Mouse (Mus musculus) lung, adult 2 months (tissue): ENCODE results near the gene Zswim3.

Source experiments
- CTCF ChIP-seq: fragments of 200-500 bp; IDR thresholded peaks from 2 replicates; pipeline ENCODE4 v1.5.1; 2011; ENCODE audit warnings: mild to moderate bottlenecking, low read length, control low read depth; ENCODE audit not compliant: insufficient read depth
- POLR2A ChIP-seq: fragments of 200-500 bp; IDR thresholded peaks from 2 replicates; pipeline ENCODE4 v1.6.1; 2011; ENCODE audit warnings: low read depth, mild to moderate bottlenecking, control low read depth, low read length, borderline replicate concordance; ENCODE audit errors: extremely low read depth

- TF ChIP-seq CTCF (no peak), POLR2A (no peak)
Measured at GRCm38 (mm10) chr2:164788411-164788810, 16.5 kb upstream of the Zswim3 start.
